Mouse (Mus musculus): ENCODE data around the gene Tbkbp1. TPM values are rescaled to one million over a fixed set of nuclear protein-coding genes. Genes with fewer than 3 reads are reported as not detected.
"Not testable (repeated sequence)": the region's sequence is repeated elsewhere in the genome, so short reads cannot be mapped to it uniquely, and the experiment has no call there.

The Tbkbp1 gene
- 9.1 and 9.5 TPM in 2 replicates for polyA plus RNA-seq (2015; fragmentation: Nextera tagmentation; extraction: Ambion mirVana)

GRCm38 (mm10) chr11:97151343-97151801 lies at the start of gene Tbkbp1:
Gene Tbkbp1 (minus strand): TSS chr11:97151495.
- Histone ChIP-seq H3K9me3 (no peaks in the 10 kb centered on the region), H3K9ac (peak within 1 kb of the TSS; percentile 91), H3K4me1 (replicated peaks) (peaks cover 38% of the 10 kb centered on the region), H3K4me2 (peak within 1 kb of the TSS; percentile 85), H3K27ac (replicated peaks) (peak within 1 kb of the TSS; percentile 97), H3K36me3 (peaks cover 40% of the 10 kb centered on the region), H3K4me3 (peak within 1 kb of the TSS; percentile 75), H3K27me3 (0 out of 2 replicates have a peak, but pooled peaks cover 5% of the 10 kb centered on the region)
- whole genome bisulfite sequencing = under 1% methylated on average over 31 of the region's 64 CpGs
- peak; percentile 32 for ATAC-seq (ENCODE audit: low read depth)

GRCm38 (mm10) chr11:97199519-97199918 lies 48.2 kb upstream of the Tbkbp1 start:
- no peak for ATAC-seq (ENCODE audit: low read depth)
- H3K27me3 ChIP-seq = no peaks in the 10 kb centered on the region
- H3K36me3 ChIP-seq = no peaks in the 10 kb centered on the region
- H3K4me1 ChIP-seq (replicated peaks) = no peaks in the 10 kb centered on the region
- no peak overlapping the region for H3K4me2 ChIP-seq
- no peak overlapping the region for H3K4me3 ChIP-seq
- no peak overlapping the region for H3K9ac ChIP-seq
- WGBS = 84% methylated on average over 6 of the region's 6 CpGs
- 0 out of 2 replicates have a peak, but pooled peaks cover 3% of the 10 kb centered on the region for H3K9me3 ChIP-seq
- no peak overlapping the region for H3K27ac ChIP-seq (replicated peaks)

DNA sequence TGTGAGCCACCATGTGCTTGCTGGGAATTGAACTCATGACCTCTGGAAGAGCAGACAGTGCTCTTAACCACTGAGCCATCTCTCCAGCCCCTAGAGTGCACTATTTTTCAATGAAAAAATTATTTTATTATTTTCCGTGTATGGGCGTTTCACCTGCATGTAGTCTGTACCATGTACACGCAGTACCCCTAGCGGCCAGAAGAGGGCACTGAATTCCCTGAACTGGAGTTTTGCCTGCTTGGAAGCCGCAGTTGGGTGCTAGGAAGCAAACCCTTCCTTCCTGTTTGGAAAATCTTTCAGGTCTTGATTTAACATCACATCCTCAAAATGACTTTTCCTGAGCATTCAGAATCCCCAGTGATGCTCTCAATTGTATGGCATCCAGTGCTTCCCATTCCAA lies 47.3 kb upstream of the Tbkbp1 start:
- no peak overlapping the region for H3K4me2 ChIP-seq
- 0 out of 2 replicates have a peak, but pooled peaks cover 3% of the 10 kb centered on the region for H3K9me3 ChIP-seq
- H3K9ac ChIP-seq = no peak overlapping the region
- H3K27ac ChIP-seq (replicated peaks) = no peak overlapping the region
- H3K4me1 ChIP-seq (replicated peaks) = no peaks in the 10 kb centered on the region
- H3K27me3 ChIP-seq = no peaks in the 10 kb centered on the region
- ATAC-seq (ENCODE audit: low read depth) = no peak
- 21% methylated on average over 5 of the region's 5 CpGs for WGBS
- no peaks in the 10 kb centered on the region for H3K36me3 ChIP-seq
- H3K4me3 ChIP-seq = no peak overlapping the region

DNA sequence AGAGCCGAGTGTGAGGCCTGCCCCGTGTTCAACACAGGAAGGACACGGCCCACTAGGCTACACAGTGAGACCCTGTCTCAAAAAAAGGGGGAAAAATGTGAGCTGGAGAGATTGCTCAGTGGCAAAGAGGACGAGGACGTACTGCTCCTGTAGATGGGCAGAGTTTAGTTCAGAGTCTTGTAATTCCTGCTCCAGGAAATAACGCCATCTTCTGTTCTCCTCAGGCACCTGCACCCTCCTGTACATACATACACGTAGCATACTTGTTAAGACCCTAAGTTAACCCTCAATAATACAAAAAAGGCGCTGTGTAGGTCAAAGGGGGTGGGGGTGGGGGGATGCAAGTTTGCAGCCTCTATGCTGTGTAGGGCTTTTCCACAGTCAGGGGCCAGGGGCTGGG lies 45.7 kb upstream of the Tbkbp1 start:
- no peak overlapping the region for H3K4me2 ChIP-seq
- no peaks in the 10 kb centered on the region for H3K36me3 ChIP-seq
- ATAC-seq (ENCODE audit: low read depth) = no peak
- H3K9me3 ChIP-seq = 0 out of 2 replicates have a peak, but pooled peaks cover 3% of the 10 kb centered on the region
- H3K27ac ChIP-seq (replicated peaks) = no peak overlapping the region
- H3K4me3 ChIP-seq = no peak overlapping the region
- WGBS = 81% methylated on average over 8 of the region's 8 CpGs
- H3K9ac ChIP-seq = no peak overlapping the region
- H3K27me3 ChIP-seq = no peaks in the 10 kb centered on the region
- no peaks in the 10 kb centered on the region for H3K4me1 ChIP-seq (replicated peaks)

GRCm38 (mm10) chr11:97196541-97196940 lies 45.2 kb upstream of the Tbkbp1 start:
- no peaks in the 10 kb centered on the region for H3K36me3 ChIP-seq
- H3K9me3 ChIP-seq = 0 out of 2 replicates have a peak, but pooled peaks cover 3% of the 10 kb centered on the region
- WGBS = 67% methylated on average over 12 of the region's 12 CpGs
- no peak overlapping the region for H3K27ac ChIP-seq (replicated peaks)
- H3K4me1 ChIP-seq (replicated peaks) = no peaks in the 10 kb centered on the region
- H3K4me2 ChIP-seq = no peak overlapping the region
- ATAC-seq (ENCODE audit: low read depth) = no peak
- H3K4me3 ChIP-seq = no peak overlapping the region
- H3K9ac ChIP-seq = no peak overlapping the region
- H3K27me3 ChIP-seq = no peaks in the 10 kb centered on the region

DNA sequence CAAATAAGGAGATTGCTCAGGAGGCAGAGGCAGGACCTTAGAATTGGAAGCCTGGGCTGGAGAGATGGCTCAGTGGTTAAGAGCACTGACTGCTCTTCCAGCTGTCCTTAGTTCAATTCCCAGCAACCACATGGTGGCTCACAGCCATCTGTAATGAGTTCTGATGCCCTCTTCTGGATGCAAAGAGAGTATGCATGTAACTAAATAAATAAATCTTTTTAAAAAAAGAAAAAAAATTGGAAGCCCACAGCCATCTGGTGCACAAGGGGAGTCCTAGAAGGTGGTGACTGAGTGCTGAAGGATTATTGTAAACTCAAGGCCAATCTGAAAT lies 41.3 kb upstream of the Tbkbp1 start:
- no peak for ATAC-seq (ENCODE audit: low read depth)
- no peaks in the 10 kb centered on the region for H3K36me3 ChIP-seq
- H3K4me1 ChIP-seq (replicated peaks) = peaks cover 12% of the 10 kb centered on the region
- no peak overlapping the region for H3K4me3 ChIP-seq
- H3K9ac ChIP-seq = no peak overlapping the region
- no peaks in the 10 kb centered on the region for H3K27me3 ChIP-seq
- H3K27ac ChIP-seq (replicated peaks) = no peak overlapping the region
- H3K4me2 ChIP-seq = no peak overlapping the region
- H3K9me3 ChIP-seq = no peaks in the 10 kb centered on the region

GRCm38 (mm10) chr11:97191915-97192620 lies 40.8 kb upstream of the Tbkbp1 start:
- no peaks in the 10 kb centered on the region for H3K9me3 ChIP-seq
- no peak overlapping the region for H3K4me2 ChIP-seq
- no peak overlapping the region for H3K4me3 ChIP-seq
- no peak overlapping the region for H3K27ac ChIP-seq (replicated peaks)
- H3K4me1 ChIP-seq (replicated peaks) = peaks cover 12% of the 10 kb centered on the region
- no peaks in the 10 kb centered on the region for H3K36me3 ChIP-seq
- no peak overlapping the region for H3K9ac ChIP-seq
- no peak for ATAC-seq (ENCODE audit: low read depth)
- H3K27me3 ChIP-seq = no peaks in the 10 kb centered on the region
- 74% methylated on average over 6 of the region's 6 CpGs for WGBS

GRCm38 (mm10) chr11:97190992-97191391 lies 39.7 kb upstream of the Tbkbp1 start:
- Histone ChIP-seq H3K4me1 (replicated peaks) (peaks cover 20% of the 10 kb centered on the region), H3K27ac (replicated peaks) (no peak overlapping the region), H3K36me3 (no peaks in the 10 kb centered on the region), H3K4me2 (no peak overlapping the region), H3K27me3 (no peaks in the 10 kb centered on the region), H3K4me3 (no peak overlapping the region), H3K9ac (no peak overlapping the region), H3K9me3 (no peaks in the 10 kb centered on the region)
- no peak for ATAC-seq (ENCODE audit: low read depth)
- whole genome bisulfite sequencing = 91% methylated on average over 6 of the region's 6 CpGs

GRCm38 (mm10) chr11:97189645-97190044 lies 38.4 kb upstream of the Tbkbp1 start:
- H3K9me3 ChIP-seq; H3K9ac ChIP-seq; H3K36me3 ChIP-seq; H3K4me3 ChIP-seq; H3K27me3 ChIP-seq; ATAC-seq (ENCODE audit: low read depth): not testable (repeated sequence)
- 90% methylated on average over 6 of the region's 6 CpGs for WGBS
- Histone ChIP-seq H3K27ac (replicated peaks) (0 out of 2 replicates have a peak overlapping the region, but pooled peaks have one; percentile 10), H3K4me1 (replicated peaks) (peaks cover 33% of the 10 kb centered on the region), H3K4me2 (peak overlapping the region; percentile 78; the same call in 1 of the 2 replicates)

GRCm38 (mm10) chr11:97189231-97189630 lies 37.9 kb upstream of the Tbkbp1 start:
- 0 out of 2 replicates have a peak overlapping the region, but pooled peaks have one; percentile 99 for H3K27ac ChIP-seq (replicated peaks)
- peaks cover 13% of the 10 kb centered on the region for H3K36me3 ChIP-seq
- H3K4me2 ChIP-seq = peak overlapping the region; percentile 78
- H3K9me3 ChIP-seq = no peaks in the 10 kb centered on the region
- H3K9ac ChIP-seq = no peak overlapping the region
- H3K4me3 ChIP-seq = peak overlapping the region; percentile 95
- H3K27me3 ChIP-seq = no peaks in the 10 kb centered on the region
- peaks cover 37% of the 10 kb centered on the region for H3K4me1 ChIP-seq (replicated peaks)
- WGBS = 35% methylated on average over 3 of the region's 3 CpGs
- ATAC-seq (ENCODE audit: low read depth) = no peak

DNA sequence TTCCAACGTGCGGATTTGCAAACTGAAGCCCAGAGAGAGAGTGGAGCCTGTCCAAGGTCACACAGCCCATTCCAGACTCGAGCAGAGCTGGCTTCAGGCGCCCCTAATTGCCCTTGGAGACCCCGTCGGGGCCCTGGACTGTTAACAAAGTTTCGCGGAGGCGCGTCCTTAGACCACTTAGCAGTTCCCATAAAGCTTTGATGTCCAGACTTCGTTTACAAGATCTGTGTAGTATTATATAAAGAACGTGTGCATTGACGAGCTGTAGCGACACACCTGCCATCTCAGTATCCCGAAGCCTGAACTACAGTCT lies 37.3 kb upstream of the Tbkbp1 start:
- ATAC-seq (ENCODE audit: low read depth) = no peak
- WGBS = under 1% methylated on average over 15 of the region's 15 CpGs
- peak overlapping the region; percentile 78 for H3K4me2 ChIP-seq
- H3K4me1 ChIP-seq (replicated peaks) = peaks cover 42% of the 10 kb centered on the region
- peak overlapping the region; percentile 78 for H3K9ac ChIP-seq
- H3K36me3 ChIP-seq = peaks cover 20% of the 10 kb centered on the region
- no peaks in the 10 kb centered on the region for H3K27me3 ChIP-seq
- H3K27ac ChIP-seq (replicated peaks) = peak overlapping the region; percentile 99
- H3K4me3 ChIP-seq = peak overlapping the region; percentile 95
- H3K9me3 ChIP-seq = no peaks in the 10 kb centered on the region

- H3K27me3 ChIP-seq = no peaks in the 10 kb centered on the region
- H3K4me1 ChIP-seq (replicated peaks) = peaks cover 42% of the 10 kb centered on the region
- H3K36me3 ChIP-seq = peaks cover 26% of the 10 kb centered on the region
- no peaks in the 10 kb centered on the region for H3K9me3 ChIP-seq
- peak within 1 kb of the TSS; percentile 95 for H3K4me3 ChIP-seq
- H3K4me2 ChIP-seq = peak within 1 kb of the TSS; percentile 78
- H3K9ac ChIP-seq = peak within 1 kb of the TSS; percentile 95
- whole genome bisulfite sequencing = 0% methylated on average over 83 of the region's 101 CpGs
- peak; percentile 96 for ATAC-seq (ENCODE audit: low read depth)
- H3K27ac ChIP-seq (replicated peaks) = peak within 1 kb of the TSS; percentile 99
These were observed 36.7 kb upstream of the Tbkbp1 start, which contains the start of gene Kpnb1 for GRCm38 (mm10) chr11:97187764-97188642. Gene Kpnb1 (minus strand): TSS chr11:97187881.
